Mouse (Mus musculus): ENCODE measurements around the gene Fam234a.
A peak's percentile ranks its signal among the peaks of the same experiment; 100 is the strongest.
"Not testable (repeated sequence)": the region's sequence is repeated elsewhere in the genome, so short reads cannot be mapped to it uniquely, and the experiment has no call there.

The Fam234a gene

DNA sequence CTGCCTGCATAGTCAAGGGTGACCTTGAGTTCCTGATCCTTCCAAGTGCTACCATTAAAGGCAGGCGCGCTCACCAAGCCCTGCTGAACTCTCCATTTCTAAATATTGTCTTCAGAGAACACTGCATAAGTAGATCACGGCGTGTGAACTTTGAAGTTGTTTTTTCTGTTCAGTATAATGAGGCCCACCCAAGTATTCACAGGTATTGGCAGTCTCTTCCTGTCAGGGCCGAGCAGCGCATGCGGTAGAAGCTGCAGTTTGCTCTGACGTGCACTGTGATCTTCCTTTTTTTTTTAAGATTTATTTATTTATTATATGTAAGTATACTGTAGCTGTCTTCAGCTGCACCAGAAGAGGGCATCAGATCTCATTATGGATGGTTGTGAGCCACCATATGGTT is 9.7 kb downstream of the Fam234a start:
- no peak for ATAC-seq (ENCODE audit: low TSS enrichment)

- ATAC-seq (ENCODE audit: low TSS enrichment) = no peak
Measured at GRCm38 (mm10) chr17:26232863-26233262, 11.2 kb downstream of the Fam234a start.

DNA sequence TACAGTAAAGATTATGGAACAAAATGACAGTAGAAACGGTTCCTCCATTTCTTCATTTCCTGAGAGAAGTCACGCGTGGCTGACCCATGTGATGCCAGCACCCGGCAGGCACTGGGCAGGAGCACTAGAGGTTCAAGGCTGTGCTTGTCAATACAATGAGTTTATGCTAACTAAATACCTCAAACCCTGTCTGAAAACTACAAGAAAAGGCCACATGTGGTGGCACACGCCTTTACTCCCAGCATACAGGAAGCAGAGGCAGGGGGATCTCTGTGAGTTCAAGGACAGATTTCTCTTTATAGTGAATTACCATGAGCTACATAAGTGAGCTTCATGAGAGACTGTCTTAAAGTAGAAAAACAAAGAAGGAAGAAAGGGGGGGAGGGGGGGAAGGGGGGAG is 12.9 kb downstream of the Fam234a start:
- no peak for ATAC-seq (ENCODE audit: low TSS enrichment)

DNA sequence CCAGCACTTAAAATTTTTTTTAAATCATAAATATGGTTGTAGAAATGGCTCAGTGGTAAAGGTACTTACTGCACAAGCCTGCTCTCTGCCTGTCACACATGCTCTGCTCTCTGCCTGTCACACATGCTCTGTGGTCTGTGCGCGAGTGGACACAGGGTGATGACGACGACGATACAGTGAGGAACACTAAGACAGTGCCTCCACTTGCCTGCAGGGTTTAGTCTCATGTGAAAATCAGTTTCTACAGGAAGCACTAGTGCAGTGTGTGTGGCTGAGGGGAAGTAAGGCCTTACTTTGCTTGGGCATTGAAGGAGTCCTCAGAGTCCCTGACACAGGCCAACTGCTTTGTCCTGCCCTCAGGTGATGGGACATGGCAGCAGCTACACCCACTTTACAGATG is 14.3 kb downstream of the Fam234a start:
- ATAC-seq (ENCODE audit: low TSS enrichment) = no peak

- no peak for ATAC-seq (ENCODE audit: low TSS enrichment)
Measured at GRCm38 (mm10) chr17:26225150-26225549, 18.9 kb downstream of the Fam234a start.

- ATAC-seq (ENCODE audit: low TSS enrichment) = no peak
Measured at GRCm38 (mm10) chr17:26221508-26221907, 22.5 kb downstream of the Fam234a start.

DNA sequence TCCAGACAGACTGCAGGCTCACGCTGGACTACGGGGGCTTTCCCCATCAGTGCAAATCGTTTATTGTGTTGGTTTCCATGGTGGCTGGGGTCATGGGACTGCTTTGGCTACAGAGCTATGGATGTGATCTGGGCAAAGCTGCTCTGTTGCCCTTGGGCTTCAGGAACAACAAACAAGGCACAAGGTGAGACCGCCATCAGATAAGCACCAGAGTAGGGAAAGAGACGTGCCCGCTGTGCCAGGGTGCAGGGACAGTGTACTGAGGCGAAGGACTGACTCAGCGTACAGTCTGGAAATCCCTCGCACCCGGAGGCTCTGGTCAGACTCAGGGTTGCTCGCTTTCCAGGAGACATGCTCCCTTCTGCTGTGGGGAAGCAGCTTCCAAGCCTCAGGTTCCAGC is 31.4 kb downstream of the Fam234a start:
- ATAC-seq (ENCODE audit: low TSS enrichment) = no peak

DNA sequence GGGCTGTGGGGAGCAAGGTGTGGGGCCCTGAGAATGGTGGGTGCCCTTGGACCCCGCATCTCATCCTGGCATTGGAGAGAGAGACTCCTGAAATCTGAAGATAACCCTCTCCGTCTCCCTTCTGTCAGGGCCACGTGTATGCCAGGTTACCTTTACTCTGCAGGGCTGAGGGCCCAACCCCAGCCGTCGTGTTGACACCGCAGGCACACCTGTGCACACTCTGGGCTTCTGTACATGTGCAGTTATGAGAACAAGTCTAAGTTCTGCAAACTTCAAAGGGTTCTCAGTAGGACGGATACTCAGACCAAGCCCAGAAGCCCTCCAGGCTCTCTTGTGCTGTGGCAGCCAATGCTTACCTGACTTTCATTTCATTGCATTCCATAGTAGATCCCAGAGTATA is 31.8 kb downstream of the Fam234a start:
- ATAC-seq (ENCODE audit: low TSS enrichment) = no peak

DNA sequence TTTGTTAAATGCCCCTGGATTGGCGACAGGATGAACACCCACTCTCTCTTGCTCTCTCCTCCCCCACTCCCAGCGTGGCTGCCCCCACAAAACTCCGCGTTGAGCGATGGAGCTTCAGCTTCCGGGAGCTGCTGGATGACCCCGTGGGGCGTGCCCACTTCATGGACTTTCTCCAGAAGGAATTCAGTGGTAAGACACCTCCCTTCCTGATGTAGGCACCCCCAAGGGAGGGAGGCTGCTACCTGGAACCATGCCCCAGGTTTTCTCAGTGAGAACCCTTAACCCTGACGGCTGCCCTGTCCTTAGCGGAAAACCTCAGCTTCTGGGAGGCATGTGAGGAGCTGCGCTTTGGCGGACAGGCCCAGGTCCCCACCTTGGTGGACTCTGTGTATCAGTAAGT is 36.4 kb downstream of the Fam234a start, which contains the start of gene Arhgdig:
Arhgdig (minus strand) TSS at position 101 of the 400 bp plus-strand sequence.
- no peak for ATAC-seq (ENCODE audit: low TSS enrichment)

DNA sequence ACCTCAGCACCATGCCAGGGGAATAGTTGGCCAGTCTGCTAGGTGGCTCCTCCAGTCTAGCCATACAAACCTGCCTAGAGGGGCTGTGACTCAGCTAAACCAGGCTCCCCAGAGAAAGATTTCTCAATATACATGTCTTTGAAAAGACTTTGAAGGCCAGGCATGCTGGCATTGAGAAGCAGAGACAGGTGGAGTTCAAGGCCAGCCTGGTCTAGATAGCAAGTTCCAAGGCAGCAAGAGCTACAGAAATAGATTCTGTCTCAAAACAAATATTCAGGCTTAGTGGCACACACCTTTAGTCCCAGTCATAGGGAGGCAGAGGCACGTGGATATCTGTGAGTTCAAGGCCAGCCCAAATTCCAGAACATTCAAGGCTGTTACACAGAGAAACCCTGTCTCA is 37.6 kb downstream of the Fam234a start:
- ATAC-seq (ENCODE audit: low TSS enrichment) = no peak

- no peak for ATAC-seq (ENCODE audit: low TSS enrichment)
Measured at GRCm38 (mm10) chr17:26204766-26205165, 39.3 kb downstream of the Fam234a start.

GRCm38 (mm10) chr17:26203321-26203811 is 40.7 kb downstream of the Fam234a start:
- ATAC-seq (ENCODE audit: low TSS enrichment) = peak; percentile 72

- ATAC-seq (ENCODE audit: low TSS enrichment) = no peak
Measured at GRCm38 (mm10) chr17:26202737-26203136, 41.3 kb downstream of the Fam234a start, which contains the start of gene Rgs11. TSS of gene Rgs11 (plus strand) at chr17:26202951.

DNA sequence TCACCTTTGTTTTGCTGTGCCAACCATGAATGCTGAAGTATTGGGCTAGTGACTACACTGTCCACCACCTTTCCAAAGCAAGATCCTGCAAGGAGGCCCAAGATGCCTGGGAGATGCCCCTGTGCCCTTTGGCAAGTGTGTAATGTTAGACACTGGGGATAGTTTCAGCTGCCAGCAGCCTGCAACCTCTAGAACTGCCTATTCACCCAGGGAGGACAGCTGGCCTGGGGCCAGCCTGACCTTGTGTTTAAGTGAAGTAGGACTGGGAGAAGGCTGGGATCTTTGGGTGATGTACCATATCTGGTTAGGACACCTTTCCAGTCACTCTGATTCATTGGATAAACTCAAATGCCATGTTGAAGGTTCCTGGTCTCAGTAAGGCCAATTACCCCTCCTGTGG is 42.0 kb downstream of the Fam234a start:
- ATAC-seq (ENCODE audit: low TSS enrichment) = no peak

DNA sequence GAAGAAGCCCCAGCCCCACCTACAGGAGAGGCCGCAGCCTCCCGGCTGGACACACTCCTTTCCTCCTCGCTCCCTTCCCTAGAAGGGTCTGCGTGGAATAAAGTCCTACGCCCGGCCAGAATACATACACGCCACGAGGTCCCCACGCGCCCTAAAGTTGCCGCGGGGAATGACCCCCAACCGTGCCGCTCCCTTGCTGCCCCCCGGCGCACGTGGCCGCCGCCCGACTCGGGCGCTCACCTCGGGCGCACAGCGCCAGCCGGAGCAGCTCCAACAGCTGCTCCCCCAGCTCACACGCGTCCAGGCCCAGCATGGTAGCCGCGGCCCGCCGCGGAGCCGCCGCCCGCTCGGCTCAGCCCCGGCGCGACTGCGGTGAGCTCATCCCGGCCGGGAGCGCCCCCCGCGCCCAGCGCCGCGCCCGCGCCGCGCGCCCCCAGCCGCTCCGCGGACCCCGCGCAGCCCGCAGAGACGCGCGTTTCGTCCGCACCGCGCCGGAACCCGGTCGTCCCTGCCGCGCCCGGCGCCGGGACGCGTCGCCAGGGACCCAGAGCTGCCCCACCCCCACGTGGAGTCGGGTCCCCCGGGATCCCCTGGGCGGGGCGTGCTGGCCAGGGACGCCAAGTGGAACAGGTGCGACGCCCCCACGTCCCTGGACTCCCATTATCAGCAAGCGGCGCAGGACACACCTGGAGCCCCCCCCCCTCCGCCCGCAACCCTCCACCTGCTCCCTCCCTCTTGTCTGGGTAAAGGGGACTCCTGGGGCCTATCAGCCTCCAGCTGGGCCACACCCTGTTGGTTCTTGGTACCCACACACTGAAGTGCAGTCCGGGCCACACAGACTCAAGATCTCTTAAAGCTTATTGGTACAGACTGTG is 43.0 kb downstream of the Fam234a start:
- ATAC-seq (ENCODE audit: low TSS enrichment) = peak; percentile 24; the same call in 1 of the 2 replicates

DNA sequence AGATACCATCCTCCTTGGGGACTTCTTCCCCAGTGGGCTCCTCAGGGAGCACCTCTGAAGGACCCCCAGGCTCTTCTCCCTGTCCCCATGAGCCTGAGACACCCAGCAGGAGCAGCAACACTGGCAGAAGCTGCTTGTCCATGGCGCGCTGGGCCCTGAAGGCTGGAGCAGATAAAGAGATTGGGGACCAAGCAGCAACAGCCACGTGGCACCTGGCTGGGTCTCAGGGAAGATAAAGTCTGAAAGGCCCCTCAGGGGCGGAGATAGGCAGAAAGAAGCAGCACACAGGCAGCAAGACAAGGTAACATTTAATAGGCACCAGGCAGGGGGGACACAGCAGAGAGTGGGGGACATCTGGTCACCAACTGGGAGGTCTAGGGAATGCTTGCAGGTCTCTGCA is 45.1 kb downstream of the Fam234a start, which contains the start of gene Pdia2:
Pdia2 (minus strand) TSS at position 196 of the 400 bp plus-strand sequence.
- no peak for ATAC-seq (ENCODE audit: low TSS enrichment)

- no peak for ATAC-seq (ENCODE audit: low TSS enrichment)
Measured at GRCm38 (mm10) chr17:26192481-26193190, 51.4 kb downstream of the Fam234a start.

DNA sequence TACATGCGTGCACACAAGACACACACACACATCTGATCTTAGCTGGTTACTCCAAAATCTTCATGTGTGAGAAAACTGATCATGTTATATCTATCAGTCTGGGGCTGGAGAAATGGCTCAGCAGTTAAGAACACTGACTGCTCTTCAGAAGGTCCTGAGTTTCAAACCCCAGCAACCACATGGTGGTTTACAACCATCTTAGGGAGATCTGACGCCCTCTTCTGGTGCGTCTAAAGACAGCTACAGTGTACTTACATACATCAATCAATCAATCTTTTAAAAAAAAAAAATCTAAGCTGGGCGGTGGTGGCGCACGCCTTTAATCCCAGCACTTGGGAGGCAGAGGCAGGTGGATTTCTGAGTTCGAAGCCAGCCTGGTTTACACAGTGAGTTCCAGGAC is 52.6 kb downstream of the Fam234a start:
- ATAC-seq (ENCODE audit: low TSS enrichment) = not testable (repeated sequence)

DNA sequence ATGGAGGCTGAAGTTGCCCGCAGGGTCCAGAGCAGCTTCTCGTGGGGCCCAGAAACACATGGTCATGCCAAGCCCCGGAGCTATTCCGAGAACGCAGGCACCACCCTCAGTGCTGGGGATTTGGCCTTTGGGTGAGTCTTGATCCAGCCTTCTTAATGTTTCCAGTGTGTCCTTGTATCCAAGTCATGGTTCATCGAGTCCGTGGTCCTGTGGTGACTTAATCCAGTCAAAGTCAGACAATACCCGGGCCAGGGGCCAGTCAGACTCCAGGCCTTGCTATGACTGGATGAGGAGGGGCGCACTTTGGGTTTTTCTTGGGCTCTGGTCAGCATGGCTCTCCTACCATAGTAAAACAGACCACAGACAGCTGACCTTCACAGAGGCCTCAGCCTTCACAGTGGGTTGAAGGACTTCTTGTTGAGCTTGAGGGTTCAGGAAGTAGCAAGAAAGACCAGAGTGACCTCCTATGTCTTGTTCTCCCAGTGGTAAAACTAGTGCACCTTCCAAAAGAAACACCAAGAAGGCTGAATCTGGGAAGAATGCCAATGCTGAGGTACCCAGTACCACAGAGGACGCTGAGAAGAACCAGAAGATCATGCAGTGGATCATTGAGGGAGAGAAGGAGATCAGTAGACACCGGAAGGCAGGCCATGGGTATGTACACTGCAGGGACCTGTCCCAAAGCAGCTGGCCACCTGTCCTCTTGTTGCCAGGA is 55.8 kb downstream of the Fam234a start:
- no peak for ATAC-seq (ENCODE audit: low TSS enrichment)

GRCm38 (mm10) chr17:26187592-26187991 is 56.5 kb downstream of the Fam234a start:
- ATAC-seq (ENCODE audit: low TSS enrichment) = no peak

- peak; percentile 72 for ATAC-seq (ENCODE audit: low TSS enrichment)
Measured at GRCm38 (mm10) chr17:26181179-26181578, 62.9 kb downstream of the Fam234a start.

- ATAC-seq (ENCODE audit: low TSS enrichment) = no peak
Measured at GRCm38 (mm10) chr17:26178611-26179010, 65.4 kb downstream of the Fam234a start.
